Mouse (Mus musculus) liver, embryonic 14.5 days (tissue): ENCODE data around the gene 9930021J03Rik.

Experiments used
- CTCF ChIP-seq: IDR thresholded peaks from 2 replicates; pipeline ENCODE4 v1.5.1; 2016; ENCODE audit warnings: antibody characterized with exemption, low read depth, control low read depth
- EP300 ChIP-seq: IDR thresholded peaks from 2 replicates; pipeline ENCODE4 v1.6.1; 2016; ENCODE audit warnings: antibody characterized with exemption, low read depth

DNA sequence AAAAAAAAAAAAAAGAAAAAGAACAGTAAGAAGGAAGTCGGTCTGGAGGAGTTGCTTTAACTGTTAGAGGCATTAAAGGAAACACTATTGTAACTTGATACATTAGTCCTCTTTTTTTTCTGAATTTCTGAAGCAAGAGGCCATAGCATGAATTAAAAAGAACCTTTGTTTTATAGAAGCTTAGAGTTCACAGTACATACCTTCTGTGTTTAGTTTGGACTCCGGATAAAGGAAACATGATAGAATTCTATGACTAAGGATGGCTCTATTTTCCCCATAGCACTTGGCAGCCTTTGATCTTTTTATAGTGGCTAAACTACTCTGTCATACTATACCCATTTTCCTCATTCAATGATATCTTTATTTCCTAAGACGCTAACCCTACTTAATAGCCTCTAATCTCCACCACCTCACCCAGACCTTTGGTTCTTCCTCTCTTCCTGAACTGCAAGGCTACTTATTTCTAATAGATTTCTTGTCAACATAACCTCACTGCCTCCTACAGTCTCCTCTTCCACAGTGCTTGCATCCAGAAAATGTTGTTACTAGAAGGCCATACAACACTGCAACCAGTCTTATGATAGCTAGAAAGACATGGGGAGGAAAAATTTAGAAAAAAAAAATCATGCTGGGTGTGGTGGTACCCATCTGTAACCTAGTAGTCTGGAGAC lies 29.7 kb upstream of the 9930021J03Rik start:
- TF ChIP-seq EP300 (no peak), CTCF (no peak)
